Comparison of ENCODE assay signal across 8 mouse cellular contexts in the genomic region with DNA sequence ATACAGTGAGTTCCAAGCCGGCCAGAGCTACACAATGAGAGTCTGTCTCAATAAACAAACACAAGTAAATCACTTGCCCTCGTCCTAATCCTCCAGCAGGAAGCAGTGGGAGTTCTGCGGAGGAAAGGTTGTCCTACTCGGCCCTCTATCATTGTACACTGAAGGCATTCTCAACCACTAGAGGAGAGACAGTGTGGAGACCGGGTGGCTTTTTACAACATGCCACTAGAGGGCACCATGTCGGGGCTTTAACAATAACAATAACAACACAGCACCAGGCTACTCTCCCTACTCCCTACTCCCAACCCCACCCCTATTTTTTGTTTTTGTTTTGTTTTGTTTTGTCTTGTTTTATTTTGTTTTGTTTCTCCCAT. TPM values are rescaled to one million over a fixed set of nuclear protein-coding genes. Genes with fewer than 3 reads are reported as not detected.
DNase-seq lines count a peak whose midpoint lies in the region; ATAC-seq and TF ChIP-seq lines count a peak whose summit lies in the region.

No protein-coding gene starts in this region.

- no peaks in the 10 kb centered on the region for H3K9me3 ChIP-seq in G1E (replicated peaks)
- no peaks in the 10 kb centered on the region for H3K9me3 ChIP-seq in limb, embryonic 11.5 days (ENCODE audit: control insufficient read depth, low read length)
- H3K9me3 ChIP-seq in midbrain, postnatal 0 days (ENCODE audit: low read length): no peaks in the 10 kb centered on the region

- ATAC-seq in G1E (ENCODE audit: extremely low read depth, insufficient number of reproducible peaks, low FRiP score, poor library complexity, severe bottlenecking): peak; percentile 40; the same call in 1 of the 2 replicates
- ATAC-seq in limb, embryonic 11.5 days (ENCODE audit: insufficient number of reproducible peaks, low FRiP score, low TSS enrichment, low read depth): no peak
- peak; percentile 49; the same call in 1 of the 2 replicates for ATAC-seq in midbrain, postnatal 0 days (ENCODE audit: low FRiP score)

- 45% methylated on average over 6 of the region's 6 CpGs for WGBS in limb, embryonic 11.5 days
- WGBS in midbrain, postnatal 0 days: 34% methylated on average over 6 of the region's 6 CpGs

- peaks cover 5% of the 10 kb centered on the region; the same call in 1 of the 2 replicates for H3K27me3 ChIP-seq in G1E (ENCODE audit: insufficient read depth, low read length)
- no peaks in the 10 kb centered on the region for H3K27me3 ChIP-seq in limb, embryonic 11.5 days (ENCODE audit: control insufficient read depth, insufficient read depth, low read length)
- no peaks in the 10 kb centered on the region for H3K27me3 ChIP-seq in midbrain, postnatal 0 days (ENCODE audit: insufficient read depth, low read length)

- H3K9ac ChIP-seq in limb, embryonic 11.5 days (ENCODE audit: low read length): no peak overlapping the region
- no peak overlapping the region for H3K9ac ChIP-seq in midbrain, postnatal 0 days (replicated peaks; ENCODE audit: low read length, poor library complexity, severe bottlenecking)

- no peak overlapping the region for H3K4me3 ChIP-seq in G1E (ENCODE audit: low read depth, low read length)
- H3K4me3 ChIP-seq in limb, embryonic 11.5 days (ENCODE audit: low read depth, low read length): no peak overlapping the region
- H3K4me3 ChIP-seq in midbrain, postnatal 0 days (ENCODE audit: low read depth, low read length): no peak overlapping the region

- peaks cover 21% of the 10 kb centered on the region for H3K4me1 ChIP-seq in G1E (ENCODE audit: insufficient read depth, low read depth, low read length)
- H3K4me1 ChIP-seq in limb, embryonic 11.5 days (ENCODE audit: control insufficient read depth, insufficient read depth, low read length): no peaks in the 10 kb centered on the region
- no peaks in the 10 kb centered on the region for H3K4me1 ChIP-seq in midbrain, postnatal 0 days (ENCODE audit: insufficient read depth, low read length)

- H3K36me3 ChIP-seq in G1E (replicated peaks): no peaks in the 10 kb centered on the region
- H3K36me3 ChIP-seq in limb, embryonic 11.5 days (ENCODE audit: control insufficient read depth, insufficient read depth, low read length): no peaks in the 10 kb centered on the region
- no peaks in the 10 kb centered on the region for H3K36me3 ChIP-seq in midbrain, postnatal 0 days (ENCODE audit: insufficient read depth, low read length)

- TF ChIP-seq CTCF in G1E (IDR thresholded peaks at IDR 0.05; ENCODE audit: low read depth, low read length): no peak; the same call in 1 of the 2 replicates
- peak; percentile 58 for TF ChIP-seq CTCF in midbrain, postnatal 0 days (IDR thresholded peaks at IDR 0.05)

- H3K4me2 ChIP-seq in limb, embryonic 11.5 days (ENCODE audit: low read depth, severe bottlenecking): no peak overlapping the region
- no peak overlapping the region for H3K4me2 ChIP-seq in midbrain, postnatal 0 days (ENCODE audit: low read depth, low read length, poor library complexity, severe bottlenecking)

- DNase-seq in 416B (ENCODE audit: low read depth) (peak; percentile 85), G1E (ENCODE audit: low spot score) (peak; percentile 47)
- peak; percentile 59 for DNase-seq in cerebellum, adult 9-10 months
- DNase-seq in gastrocnemius, postnatal 25 days: peak; percentile 50
- DNase-seq in kidney, adult 18-20 months: peak; percentile 70
- peak; percentile 61 for DNase-seq in limb, embryonic 11.5 days (ENCODE audit: low spot score)
- peak; percentile 50 for DNase-seq in midbrain, postnatal 0 days (ENCODE audit: low spot score)
- DNase-seq in thymus, postnatal 10 days (ENCODE audit: low spot score in 2 of 2): peak; percentile 51 to 73

- H3K27ac ChIP-seq in limb, embryonic 11.5 days (replicated peaks; ENCODE audit: low read depth, low read length): no peak overlapping the region
- H3K27ac ChIP-seq in midbrain, postnatal 0 days (ENCODE audit: low read depth, low read length): no peak overlapping the region

RNA-seq across cellular contexts. Expression of gene Il5, which starts 17.0 kb away (rescaled TPM):
- not detected in 2 replicates for total RNA-seq in G1E (2014; fragmentation: Nextera tagmentation)
- 0.11 TPM in 1 of 2 replicates, not detected in the other for total RNA-seq in G1E (2017)
- not detected in 2 replicates for polyA plus RNA-seq in G1E (2012)
- total RNA-seq in gastrocnemius, postnatal 25 days (2021): not detected
- polyA plus RNA-seq in limb, embryonic 11.5 days (2014; fragmentation: Nextera tagmentation; extraction: Ambion mirVana): 0.09 TPM in 1 of 2 replicates, not detected in the other
- not detected in 2 replicates for total RNA-seq in midbrain, postnatal 0 days (2014; rRNA removed)
- 0.15 and 0.30 TPM in 2 replicates for polyA plus RNA-seq in midbrain, postnatal 0 days (2015; fragmentation: Nextera tagmentation; extraction: Ambion mirVana)

RNA-seq across cellular contexts. Expression of gene Rad50, which starts 30.4 kb away (rescaled TPM):
- total RNA-seq in G1E (2014; fragmentation: Nextera tagmentation) (92.4 and 104 TPM in 2 replicates), G1E (2017) (73.7 and 97.2 TPM in 2 replicates)
- polyA plus RNA-seq in G1E (2012): 13.7 and 16.4 TPM in 2 replicates
- total RNA-seq in gastrocnemius, postnatal 25 days (2021): 1 to 10 TPM; 4.9 to 5.1 TPM
- 26.4 and 28.7 TPM in 2 replicates for polyA plus RNA-seq in limb, embryonic 11.5 days (2014; fragmentation: Nextera tagmentation; extraction: Ambion mirVana)
- 5.2 and 5.8 TPM in 2 replicates for total RNA-seq in midbrain, postnatal 0 days (2014; rRNA removed)
- polyA plus RNA-seq in midbrain, postnatal 0 days (2015; fragmentation: Nextera tagmentation; extraction: Ambion mirVana): 8.9 and 10.0 TPM in 2 replicates

RNA-seq across cellular contexts. Expression of gene Irf1, which starts 32.3 kb away (rescaled TPM):
- 2.5 TPM in 1 of 2 replicates, not detected in the other for total RNA-seq in G1E (2014; fragmentation: Nextera tagmentation)
- 7.9 and 9.3 TPM in 2 replicates for total RNA-seq in G1E (2017)
- 0.21 and 0.29 TPM in 2 replicates for polyA plus RNA-seq in G1E (2012)
- total RNA-seq in gastrocnemius, postnatal 25 days (2021): 1 to 10 TPM; 5.1 to 9.1 TPM
- polyA plus RNA-seq in limb, embryonic 11.5 days (2014; fragmentation: Nextera tagmentation; extraction: Ambion mirVana): 8.0 and 8.9 TPM in 2 replicates
- total RNA-seq in midbrain, postnatal 0 days (2014; rRNA removed): 0.93 and 3.2 TPM in 2 replicates
- 3.2 and 4.0 TPM in 2 replicates for polyA plus RNA-seq in midbrain, postnatal 0 days (2015; fragmentation: Nextera tagmentation; extraction: Ambion mirVana)

RNA-seq across cellular contexts. Expression of gene Gm17334, which starts 35.4 kb away (rescaled TPM):
- not detected in 2 replicates for total RNA-seq in G1E (2014; fragmentation: Nextera tagmentation)
- total RNA-seq in G1E (2017): not detected in 2 replicates
- not detected in 2 replicates for polyA plus RNA-seq in G1E (2012)
- not detected for total RNA-seq in gastrocnemius, postnatal 25 days (2021)
- 0.35 TPM in 1 of 2 replicates, not detected in the other for polyA plus RNA-seq in limb, embryonic 11.5 days (2014; fragmentation: Nextera tagmentation; extraction: Ambion mirVana)
- total RNA-seq in midbrain, postnatal 0 days (2014; rRNA removed): 0.57 TPM in 1 of 2 replicates, not detected in the other
- polyA plus RNA-seq in midbrain, postnatal 0 days (2015; fragmentation: Nextera tagmentation; extraction: Ambion mirVana): not detected in 2 replicates

Comparison
In these comparisons a context has a peak if more than half of its experiments do, and no peak if none do; other contexts are left out.
1. RNA of gene Rad50, which starts 30.4 kb away (total RNA-seq): 73.7 to 104 TPM in G1E; 5.2 to 5.8 TPM in midbrain, postnatal 0 days and 4.9 to 5.1 TPM in gastrocnemius, postnatal 25 days; every median in the first group is over 10 times any median in the second.
2. Peak in every context shown above with its lines, with median percentiles within 50 percentile points of each other: DNase-seq.